Comparison of ENCODE assay signal across 12 mouse cellular contexts in the genomic region with DNA sequence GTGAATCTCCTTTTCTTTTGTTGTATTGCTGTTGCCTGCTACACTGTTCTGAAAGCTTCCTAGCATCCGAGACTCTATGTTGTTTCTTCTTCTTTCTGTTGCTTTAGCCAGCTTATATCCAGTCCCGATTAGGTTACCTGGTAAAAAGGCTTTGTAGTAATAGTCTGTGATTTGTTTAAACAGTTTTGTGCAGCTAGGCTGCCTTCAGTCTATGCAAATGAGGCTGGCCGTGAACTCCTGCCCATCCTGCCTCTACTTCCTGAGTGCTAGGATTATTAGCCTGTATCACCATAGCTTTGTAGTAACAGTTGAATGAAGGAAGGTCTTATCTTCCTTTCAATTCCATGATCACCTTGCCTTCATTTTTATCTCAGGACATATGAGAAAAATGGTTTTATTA. TPM values are rescaled to one million over a fixed set of nuclear protein-coding genes. Genes with fewer than 3 reads are reported as not detected.
DNase-seq lines count a peak whose midpoint lies in the region; ATAC-seq and TF ChIP-seq lines count a peak whose summit lies in the region.
"Had no signal": no experiment of that assay in that cellular context is flagged by ENCODE, and none has a peak within 500 bp of the region (broad histone marks: within the 10 kb centered on the region; RNA-seq: fewer than 3 reads in every experiment).

No protein-coding gene starts in this region.

- H3K36me3 ChIP-seq in heart, embryonic 12.5 days = peaks cover 28% of the 10 kb centered on the region
- H3K36me3 ChIP-seq in CH12.LX (replicated peaks in 1 of 2; ENCODE audit: control insufficient read depth in 1 of 2, insufficient read depth in 1 of 2, low read length in 1 of 2) = peaks cover 15 to 44% of the 10 kb centered on the region in 2 experiments
- no peaks in the 10 kb centered on the region for H3K36me3 ChIP-seq in forebrain, postnatal 0 days (ENCODE audit: insufficient read depth)
- no peaks in the 10 kb centered on the region for H3K36me3 ChIP-seq in liver, embryonic 13.5 days

- dilution Hi-C loops in CH12.LX (cut with MboI; ENCODE audit: extremely low pct_ligation_motif_present, extremely low pct_unique_long_range_greater_than_20kb, low sequenced_read_pairs) = no loop called here

- intact Hi-C loops in heart, postnatal 36 days (cut with DNase I) = loop anchor here (10.0 kb wide), 1 partner anchor 299 kb away; no protein-coding TSS in a partner anchor

- no peak for DNase-seq in heart, postnatal 36 days
- DNase-seq in CH12.LX (ENCODE audit: extremely low read depth) = peak; percentile 46
- no peak for DNase-seq in forebrain, postnatal 0 days
- no peak for DNase-seq in liver, embryonic 13.5 days
- no peak for DNase-seq in layer of hippocampus, adult 8-10 months (ENCODE audit: low spot score in 2 of 2)
- DNase-seq in cerebellum, postnatal 36 days = no peak
- DNase-seq in right cerebral cortex, postnatal 4 days = no peak
- DNase-seq: thymus, postnatal 36 days had no signal

- TF ChIP-seq POLR2A in CH12.LX (IDR thresholded peaks at IDR 0.05; ENCODE audit: low read depth, low read length) = no peak

- WGBS in heart, embryonic 12.5 days = 53% methylated on average over 3 of the region's 3 CpGs
- 40% methylated on average over 3 of the region's 3 CpGs for WGBS in forebrain, postnatal 0 days
- 52% methylated on average over 3 of the region's 3 CpGs for WGBS in liver, embryonic 13.5 days (ENCODE audit: insufficient replicate concordance)

- no peak overlapping the region for H3K27ac ChIP-seq in heart, embryonic 12.5 days (ENCODE audit: poor library complexity, severe bottlenecking)
- H3K27ac ChIP-seq in CH12.LX (ENCODE audit: insufficient read depth, low read depth) = no peak overlapping the region
- no peak overlapping the region for H3K27ac ChIP-seq in forebrain, postnatal 0 days (ENCODE audit: low read depth, low read length)
- no peak overlapping the region for H3K27ac ChIP-seq in liver, embryonic 13.5 days

- peak overlapping the region; percentile 32; the same call in 1 of the 2 replicates for H3K4me3 ChIP-seq in heart, embryonic 12.5 days
- peak overlapping the region; percentile 33 to 92 (median 90) for H3K4me3 ChIP-seq in CH12.LX (replicated peaks in 1 of 3; ENCODE audit: low read depth in 2 of 3, low read length in 2 of 3, poor library complexity in 1 of 3)
- H3K4me3 ChIP-seq in forebrain, postnatal 0 days (ENCODE audit: low read depth, low read length) = no peak overlapping the region
- peak overlapping the region; percentile 64; the same call in 1 of the 2 replicates for H3K4me3 ChIP-seq in liver, embryonic 13.5 days (replicated peaks)

- no peak for TF ChIP-seq CTCF in CH12.LX (conservative IDR thresholded peaks at IDR 0.05 in 1 of 2, IDR thresholded peaks at IDR 0.05 in 1 of 2; ENCODE audit: low read depth in 2 of 2, low read length in 2 of 2)
- TF ChIP-seq CTCF in forebrain, postnatal 0 days (IDR thresholded peaks at IDR 0.05; ENCODE audit: low read depth) = no peak

- TF ChIP-seq RAD21 in CH12.LX (IDR thresholded peaks at IDR 0.05; ENCODE audit: low read depth, low read length) = no peak

- H3K79me2 ChIP-seq in CH12.LX (replicated peaks; ENCODE audit: control insufficient read depth, extremely low read depth, insufficient read depth, poor library complexity, severe bottlenecking) = peaks cover 23% of the 10 kb centered on the region

- H3K9ac ChIP-seq in heart, embryonic 12.5 days = no peak overlapping the region; the same call in 1 of the 2 replicates
- peak overlapping the region; percentile 87; the same call in 1 of the 2 replicates for H3K9ac ChIP-seq in CH12.LX (ENCODE audit: insufficient read depth, low read depth)
- no peak overlapping the region for H3K9ac ChIP-seq in forebrain, postnatal 0 days
- no peak overlapping the region for H3K9ac ChIP-seq in liver, embryonic 13.5 days

- H3K4me2 ChIP-seq in heart, embryonic 12.5 days = peak overlapping the region; percentile 78
- peak overlapping the region; percentile 97; the same call in 1 of the 2 replicates for H3K4me2 ChIP-seq in CH12.LX (ENCODE audit: insufficient read depth, low read depth, poor library complexity, severe bottlenecking)
- H3K4me2 ChIP-seq in forebrain, postnatal 0 days (ENCODE audit: low read depth) = 0 out of 2 replicates have a peak overlapping the region, but pooled peaks have one; percentile 95
- H3K4me2 ChIP-seq in liver, embryonic 13.5 days = peak overlapping the region; percentile 67; the same call in 1 of the 2 replicates

- TF ChIP-seq EP300 in CH12.LX (IDR thresholded peaks at IDR 0.05; ENCODE audit: low read length) = no peak

- H3K27me3 ChIP-seq in heart, embryonic 12.5 days (replicated peaks) = no peaks in the 10 kb centered on the region
- no peaks in the 10 kb centered on the region for H3K27me3 ChIP-seq in CH12.LX (replicated peaks)
- H3K27me3 ChIP-seq in forebrain, postnatal 0 days (ENCODE audit: insufficient read depth, low read length) = no peaks in the 10 kb centered on the region
- H3K27me3 ChIP-seq in liver, embryonic 13.5 days = peaks cover 43% of the 10 kb centered on the region

- no peaks in the 10 kb centered on the region for H3K9me3 ChIP-seq in heart, embryonic 12.5 days (replicated peaks)
- H3K9me3 ChIP-seq in CH12.LX (replicated peaks; ENCODE audit: low read length) = no peaks in the 10 kb centered on the region
- H3K9me3 ChIP-seq in forebrain, postnatal 0 days (ENCODE audit: low read length) = no peaks in the 10 kb centered on the region
- no peaks in the 10 kb centered on the region for H3K9me3 ChIP-seq in liver, embryonic 13.5 days (replicated peaks)

- in situ Hi-C loops in CH12.LX (cut with MboI; ENCODE audit: low pct_ligation_motif_present, low pct_unique_long_range_greater_than_20kb, low sequenced_read_pairs) = no loop called here

- peaks cover 3% of the 10 kb centered on the region; the same call in 1 of the 2 replicates for H3K4me1 ChIP-seq in heart, embryonic 12.5 days (replicated peaks)
- peaks cover 3 to 26% of the 10 kb centered on the region in 2 experiments; a peak in 3 of 4 replicates for H3K4me1 ChIP-seq in CH12.LX (ENCODE audit: control insufficient read depth in 1 of 2, insufficient read depth in 2 of 2)
- H3K4me1 ChIP-seq in forebrain, postnatal 0 days (ENCODE audit: insufficient read depth) = peaks cover 4% of the 10 kb centered on the region; the same call in 1 of the 2 replicates
- peaks cover 21% of the 10 kb centered on the region for H3K4me1 ChIP-seq in liver, embryonic 13.5 days (replicated peaks)

- no peak for ATAC-seq in heart, embryonic 12.5 days (ENCODE audit: insufficient number of reproducible peaks, low FRiP score)
- no peak for ATAC-seq in forebrain, postnatal 0 days
- no peak for ATAC-seq in liver, embryonic 13.5 days (ENCODE audit: low read depth)
- ATAC-seq: lung, postnatal 0 days had no signal

TF ChIP-seq in CH12.LX, 34 proteins besides CTCF, POLR2A, EP300 and RAD21:
- TF ChIP-seq IRF4 (IDR thresholded peaks at IDR 0.05; ENCODE audit: low read depth, low read length) (no peak), ELF1 (IDR thresholded peaks at IDR 0.05; ENCODE audit: low read depth, low read length) (peak; percentile 53), KAT2A (IDR thresholded peaks at IDR 0.05; ENCODE audit: insufficient replicate concordance, low read length) (no peak)

RNA-seq across cellular contexts. Expression of a gene that starts 1.5 kb away (rescaled TPM):
- polyA plus RNA-seq in heart, embryonic 12.5 days (2016; fragmentation: Nextera tagmentation; extraction: Ambion mirVana) = 34.5 and 35.9 TPM in 2 replicates
- under 1 TPM; 0.44 to 0.46 TPM for total RNA-seq in heart, postnatal 36 days (2021)
- total RNA-seq in CH12.LX (2012; rRNA removed) (29.6 and 33.0 TPM in 2 replicates), CH12.LX (2014; rRNA removed) (76.2 and 90.8 TPM in 2 replicates)
- polyA plus RNA-seq in CH12.LX (2012; ENCODE audit: insufficient read length, low read depth) = 64.2 and 70.4 TPM in 2 replicates
- 2.5 and 3.9 TPM in 2 replicates for total RNA-seq in forebrain, postnatal 0 days (2014; rRNA removed)
- polyA plus RNA-seq in forebrain, postnatal 0 days (2015; fragmentation: Nextera tagmentation; extraction: Ambion mirVana) = 2.3 and 2.7 TPM in 2 replicates
- 6.3 and 7.5 TPM in 2 replicates for polyA plus RNA-seq in liver, embryonic 13.5 days (2015; fragmentation: Nextera tagmentation; extraction: Ambion mirVana)
- under 1 TPM; 0.12 to 0.61 (median 0.25) TPM for total RNA-seq in layer of hippocampus, adult 8-10 months (2022)

RNA-seq across cellular contexts. Expression of a gene that starts 12.9 kb away (rescaled TPM):
- polyA plus RNA-seq in heart, embryonic 12.5 days (2016; fragmentation: Nextera tagmentation; extraction: Ambion mirVana) = 8.9 and 9.4 TPM in 2 replicates
- total RNA-seq in heart, postnatal 36 days (2021) = 10 to 100 TPM; 10.3 to 10.8 TPM
- total RNA-seq in CH12.LX (2012; rRNA removed) (0.29 and 0.30 TPM in 2 replicates), CH12.LX (2014; rRNA removed) (0.49 and 0.59 TPM in 2 replicates)
- 3.9 and 4.1 TPM in 2 replicates for polyA plus RNA-seq in CH12.LX (2012; ENCODE audit: insufficient read length, low read depth)
- total RNA-seq in forebrain, postnatal 0 days (2014; rRNA removed) = 4.8 and 5.1 TPM in 2 replicates
- 1.4 and 1.5 TPM in 2 replicates for polyA plus RNA-seq in forebrain, postnatal 0 days (2015; fragmentation: Nextera tagmentation; extraction: Ambion mirVana)
- polyA plus RNA-seq in liver, embryonic 13.5 days (2015; fragmentation: Nextera tagmentation; extraction: Ambion mirVana) = 1.0 and 1.2 TPM in 2 replicates
- total RNA-seq in layer of hippocampus, adult 8-10 months (2022) = 1 to 10 TPM; 6.5 to 8.2 (median 6.7) TPM

RNA-seq across cellular contexts. Expression of a gene that starts 40.6 kb away (rescaled TPM):
- not detected in 2 replicates for polyA plus RNA-seq in heart, embryonic 12.5 days (2016; fragmentation: Nextera tagmentation; extraction: Ambion mirVana)
- total RNA-seq in heart, postnatal 36 days (2021) = under 1 TPM in 1 of 2 experiments, not detected in 1; 0.22 TPM
- total RNA-seq in CH12.LX (2012; rRNA removed) (not detected in 2 replicates), CH12.LX (2014; rRNA removed) (not detected in 2 replicates)
- not detected in 2 replicates for polyA plus RNA-seq in CH12.LX (2012; ENCODE audit: insufficient read length, low read depth)
- 0.54 and 0.95 TPM in 2 replicates for total RNA-seq in forebrain, postnatal 0 days (2014; rRNA removed)
- polyA plus RNA-seq in forebrain, postnatal 0 days (2015; fragmentation: Nextera tagmentation; extraction: Ambion mirVana) = 0.15 and 0.20 TPM in 2 replicates
- 0.12 and 0.17 TPM in 2 replicates for polyA plus RNA-seq in liver, embryonic 13.5 days (2015; fragmentation: Nextera tagmentation; extraction: Ambion mirVana)
- under 1 TPM in 1 of 4 experiments, not detected in 3; 0.27 TPM for total RNA-seq in layer of hippocampus, adult 8-10 months (2022)
- total RNA-seq: hematopoietic stem cell, adult 5-6 weeks had no signal
- polyA plus RNA-seq: C2C12 had no signal
